28 mouse cellular contexts compared by ENCODE assay signal in the genomic region with DNA sequence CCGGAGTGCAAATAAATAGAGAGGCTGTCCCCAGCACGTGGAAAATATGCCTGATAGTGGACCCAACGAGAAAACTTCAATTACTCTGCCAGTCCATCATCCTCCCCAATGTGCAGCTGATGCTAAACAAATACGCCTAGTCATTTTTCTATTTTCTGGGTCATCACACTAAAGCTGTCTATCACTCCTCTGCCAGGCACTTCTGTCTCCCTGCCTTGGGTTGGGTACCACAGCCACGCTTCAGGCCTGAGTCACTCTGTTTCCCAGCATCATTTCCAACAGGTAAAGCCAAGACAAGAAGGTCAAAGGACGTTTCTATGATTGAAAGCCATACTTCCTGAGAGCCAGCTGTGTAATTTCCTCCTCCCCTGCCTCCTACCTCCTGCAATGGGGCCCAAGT.
"Had no signal": no experiment of that assay in that cellular context is flagged by ENCODE, and none has a peak within 500 bp of the region (broad histone marks: within the 10 kb centered on the region; RNA-seq: fewer than 3 reads in every experiment).

No protein-coding gene starts in this region.

- H3K9me3 ChIP-seq: heart, embryonic 13.5 days; heart, embryonic 15.5 days; hindbrain, embryonic 10.5 days; hindbrain, embryonic 12.5 days; intestine, embryonic 15.5 days; limb, embryonic 10.5 days; limb, embryonic 12.5 days; liver, embryonic 13.5 days had no signal

- H3K27me3 ChIP-seq: heart, embryonic 13.5 days; heart, embryonic 15.5 days; hindbrain, embryonic 12.5 days; intestine, embryonic 15.5 days; limb, embryonic 12.5 days; liver, embryonic 13.5 days had no signal

- H3K9ac ChIP-seq: heart, embryonic 13.5 days; heart, embryonic 15.5 days; hindbrain, embryonic 12.5 days; hindbrain, embryonic 14.5 days; intestine, embryonic 15.5 days; limb, embryonic 12.5 days; liver, embryonic 13.5 days had no signal

- H3K36me3 ChIP-seq: heart, embryonic 13.5 days; heart, embryonic 15.5 days; hindbrain, embryonic 10.5 days; hindbrain, embryonic 12.5 days; intestine, embryonic 15.5 days; limb, embryonic 10.5 days; limb, embryonic 12.5 days; liver, embryonic 13.5 days had no signal

- H3K27ac ChIP-seq: gastrocnemius, adult 2 months; heart, adult 2 months; heart, embryonic 13.5 days; heart, embryonic 15.5 days; hindbrain, embryonic 10.5 days; hindbrain, embryonic 12.5 days; hindbrain, embryonic 14.5 days; intestine, embryonic 15.5 days; layer of hippocampus, adult 2 months; left cerebral cortex, adult 2 months; limb, embryonic 10.5 days; limb, embryonic 12.5 days; liver, embryonic 13.5 days had no signal

- DNase-seq: gastrocnemius, adult 2 months; gastrocnemius, postnatal 10 days; gastrocnemius, postnatal 25 days; heart, adult 2 months; heart, postnatal 14 days; heart, postnatal 36 days; kidney, adult 18-20 months; kidney, adult 8-10 months; kidney, postnatal 10 days; kidney, postnatal 25 days; kidney, postnatal 4 days; liver; liver, embryonic 13.5 days had no signal

- H3K4me3 ChIP-seq: gastrocnemius, adult 2 months; heart, adult 2 months; heart, embryonic 13.5 days; heart, embryonic 15.5 days; hindbrain, embryonic 10.5 days; hindbrain, embryonic 12.5 days; intestine, embryonic 15.5 days; layer of hippocampus, adult 2 months; left cerebral cortex, adult 2 months; limb, embryonic 10.5 days; limb, embryonic 12.5 days; liver, embryonic 13.5 days had no signal

- ATAC-seq: hindbrain, embryonic 16.5 days; inflammation-experienced regulatory T-cells, adult 6 months; intestine, embryonic 15.5 days; intestine, postnatal 0 days had no signal

- H3K4me2 ChIP-seq: heart, embryonic 11.5 days; heart, embryonic 13.5 days; heart, embryonic 15.5 days; hindbrain, embryonic 12.5 days; hindbrain, embryonic 14.5 days; intestine, embryonic 15.5 days; limb, embryonic 12.5 days; liver, embryonic 11.5 days; liver, embryonic 13.5 days had no signal

- H3K4me1 ChIP-seq: heart, embryonic 15.5 days; hindbrain, embryonic 10.5 days; hindbrain, embryonic 12.5 days; intestine, embryonic 15.5 days; limb, embryonic 12.5 days; liver, embryonic 13.5 days had no signal
